Mouse (Mus musculus) heart, adult 18-20 months (tissue): ENCODE data around the gene Phkb. TPM values are rescaled to one million over a fixed set of nuclear protein-coding genes. Genes with fewer than 3 reads are reported as not detected.

Source experiments
- DNase-seq, 2 experiments: peaks; one replicate each; pipeline ENCODE4 v3.0.0; 2021 to 2022; ENCODE audit warnings: mixed read lengths in 1 of 2
- total RNA-seq, 2 experiments: library from RNA; stranded (reverse); gene quantifications; 2 replicates each; pipeline ENCODE4 v1.2.3; 2021

Phkb gene
- total RNA-seq, 2 experiments from 2014 or later = 57.7 to 65.2 TPM

DNA sequence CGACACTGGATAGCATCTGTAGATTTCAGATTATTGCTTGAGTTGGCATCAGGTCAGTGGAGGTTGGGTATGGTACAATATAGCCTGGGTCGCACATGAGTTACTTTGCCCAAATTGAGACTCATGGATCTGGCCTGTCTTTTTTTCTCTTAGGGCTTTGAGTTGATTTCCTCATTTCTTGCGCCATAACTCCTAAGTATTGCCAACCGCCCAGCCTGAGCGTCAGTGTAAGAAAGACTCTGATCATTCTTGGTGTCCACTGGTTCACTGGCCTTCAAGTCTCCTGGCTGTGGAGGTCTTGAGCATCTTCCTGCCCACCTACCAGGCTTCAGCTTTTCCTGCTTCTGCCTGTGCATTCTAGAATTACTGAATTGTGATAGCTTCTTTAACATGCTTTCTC lies 104.1 kb downstream of the Phkb start:
- no peak for DNase-seq

DNA sequence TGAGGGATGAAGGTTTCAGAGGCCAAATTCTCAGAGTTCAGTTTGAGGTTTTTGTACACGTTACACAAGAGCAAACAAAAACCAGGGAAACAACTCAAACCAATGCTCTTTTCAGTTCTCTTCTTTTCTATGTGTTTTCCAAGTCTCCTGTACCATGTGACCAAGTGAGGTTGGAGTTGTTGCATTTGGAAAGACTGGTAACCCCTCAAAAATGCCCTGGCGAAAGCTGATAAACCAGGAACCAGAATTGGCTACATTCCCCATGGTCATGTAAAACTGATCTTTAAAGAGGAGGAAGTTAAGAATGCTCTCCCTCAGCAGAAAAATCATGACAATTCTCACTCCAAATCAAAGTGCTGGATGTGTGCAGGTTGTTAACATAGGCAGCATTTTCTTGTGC lies 117.6 kb downstream of the Phkb start:
- DNase-seq = no peak

DNA sequence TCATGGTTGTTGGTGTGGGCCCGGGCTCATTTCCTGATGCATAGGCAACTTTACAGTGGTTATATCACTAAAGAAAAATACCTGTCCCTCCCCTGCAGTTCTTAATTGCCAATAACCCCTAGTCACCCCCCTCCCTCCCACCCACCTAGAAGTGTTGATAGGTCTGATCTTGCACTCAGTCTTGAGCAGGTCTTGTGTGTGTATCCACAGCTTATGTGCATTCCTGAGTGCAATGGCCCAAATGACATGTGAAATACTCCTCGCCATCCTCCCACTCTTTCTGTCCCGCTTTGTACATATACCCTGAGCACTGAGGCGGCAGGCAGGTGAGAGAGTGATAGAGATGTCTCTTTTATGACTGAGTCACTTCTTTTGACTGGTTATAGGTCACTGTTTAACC lies 119.1 kb downstream of the Phkb start:
- DNase-seq = no peak

DNA sequence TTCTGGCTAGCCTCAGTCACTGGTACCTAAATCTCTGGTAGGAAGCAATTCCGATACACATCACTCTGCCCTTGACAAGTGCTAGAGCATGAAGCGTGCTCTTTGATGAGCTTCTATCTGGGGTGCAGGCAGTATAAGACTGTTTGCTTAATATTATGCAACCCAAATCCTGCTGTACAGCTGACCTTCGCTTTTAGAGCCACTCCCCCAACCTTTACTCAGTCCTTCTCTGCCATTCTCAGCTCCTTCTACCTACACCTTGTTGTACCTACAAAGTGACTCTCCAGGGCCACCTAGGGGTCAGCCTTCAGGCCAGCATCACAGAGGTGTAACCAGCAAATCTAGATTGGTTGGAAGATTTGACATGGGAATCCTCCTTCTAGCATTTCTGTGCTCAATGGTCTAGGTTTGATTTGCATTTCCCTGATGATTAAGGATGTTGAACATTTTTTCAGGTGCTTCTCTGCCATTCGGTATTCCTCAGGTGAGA lies 136.9 kb downstream of the Phkb start:
- no peak for DNase-seq

DNA sequence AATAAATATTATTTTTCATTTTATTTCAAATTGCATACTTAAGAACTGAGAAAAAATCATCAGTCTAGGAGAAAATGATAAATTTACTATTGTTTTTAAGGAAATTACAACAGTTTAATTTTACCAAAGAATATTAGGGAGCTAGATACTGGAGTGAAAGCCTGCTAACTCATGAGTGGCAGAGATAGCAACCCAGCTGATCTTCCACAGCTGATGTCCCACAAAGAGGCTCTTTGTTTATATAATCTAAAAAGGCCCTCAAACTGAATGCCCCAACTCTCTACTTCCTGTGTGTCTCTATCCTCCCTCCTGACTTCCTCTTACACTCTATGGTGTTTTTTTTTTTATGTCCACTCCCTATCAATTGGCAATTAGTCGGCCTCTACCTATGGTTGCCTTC lies 152.2 kb downstream of the Phkb start:
- no peak for DNase-seq

DNA sequence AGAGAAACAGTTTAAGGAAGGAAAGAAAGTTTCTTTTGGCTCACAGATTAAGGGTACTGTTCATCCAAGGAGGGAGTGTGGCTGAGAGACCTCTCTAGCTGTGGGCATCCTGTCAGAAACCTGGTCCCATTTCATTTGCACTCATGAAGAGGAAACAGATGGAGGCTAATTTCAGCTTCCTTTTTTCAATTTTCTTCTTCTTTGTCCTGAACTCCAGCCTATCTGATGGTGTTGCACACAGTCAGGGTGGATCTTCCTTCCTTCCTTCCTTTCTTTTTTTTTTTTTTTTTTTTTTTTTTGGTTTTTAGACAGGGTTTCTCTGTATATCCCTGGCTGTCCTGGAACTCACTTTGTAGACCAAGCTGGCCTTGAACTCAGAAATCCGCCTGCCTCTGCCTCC lies 152.9 kb downstream of the Phkb start:
- no peak for DNase-seq

DNA sequence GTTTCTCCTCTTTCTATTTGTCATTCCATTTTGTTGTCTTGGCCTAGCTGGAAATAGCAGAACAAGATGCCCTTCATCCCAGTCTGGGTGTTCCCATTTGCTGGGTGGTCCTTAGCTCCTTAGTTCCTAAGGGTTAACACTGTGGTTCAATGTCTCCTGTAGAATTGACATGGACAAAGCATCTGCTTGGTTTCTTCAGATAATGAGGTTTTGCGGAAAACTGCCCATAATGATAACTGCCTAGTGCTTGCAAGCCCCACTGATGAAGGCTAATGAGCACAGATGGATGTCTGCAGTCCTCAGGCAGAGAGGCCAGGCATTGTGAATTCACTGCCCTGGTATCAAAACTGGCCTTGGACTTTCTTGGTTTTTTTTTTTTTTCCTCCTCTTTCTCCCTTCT lies 155.2 kb downstream of the Phkb start:
- no peak for DNase-seq

DNA sequence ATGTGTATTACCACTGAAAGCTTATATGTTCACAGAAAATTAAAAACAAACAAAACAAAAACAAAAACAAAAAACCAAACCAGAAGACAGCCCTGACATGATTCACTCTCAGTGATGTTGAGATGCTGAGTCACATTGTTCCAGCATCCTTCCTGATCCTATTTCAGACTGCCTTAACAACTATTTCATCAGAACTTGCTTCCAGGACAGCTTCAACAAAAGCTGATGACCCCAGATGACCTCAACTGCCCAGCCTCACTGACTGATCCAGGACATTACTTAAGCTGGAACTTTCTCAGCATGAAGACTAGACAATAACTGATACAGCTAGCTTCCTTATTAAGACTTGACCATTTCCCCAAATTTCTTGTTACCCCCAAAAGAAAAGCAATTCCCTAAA lies 165.7 kb downstream of the Phkb start:
- DNase-seq = no peak

DNA sequence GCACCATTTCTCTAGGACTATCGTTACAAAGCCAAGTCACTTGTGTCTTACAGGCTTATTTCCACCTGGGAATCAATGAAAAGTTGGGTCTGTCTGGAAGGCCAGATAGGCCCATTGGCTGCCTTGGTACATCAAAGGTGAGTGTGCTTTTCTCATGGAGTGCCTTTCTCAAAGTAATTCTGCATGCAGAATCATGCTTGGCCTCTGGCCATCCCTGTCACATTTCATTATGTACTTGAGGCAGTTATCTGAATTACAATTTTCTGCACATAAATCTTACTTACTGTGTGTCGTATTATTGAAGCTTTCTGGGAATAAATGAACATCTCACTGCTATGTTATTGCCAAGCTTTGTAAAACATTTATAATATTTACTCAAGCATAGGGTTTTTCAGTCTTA lies 176.0 kb downstream of the Phkb start:
- no peak for DNase-seq

DNA sequence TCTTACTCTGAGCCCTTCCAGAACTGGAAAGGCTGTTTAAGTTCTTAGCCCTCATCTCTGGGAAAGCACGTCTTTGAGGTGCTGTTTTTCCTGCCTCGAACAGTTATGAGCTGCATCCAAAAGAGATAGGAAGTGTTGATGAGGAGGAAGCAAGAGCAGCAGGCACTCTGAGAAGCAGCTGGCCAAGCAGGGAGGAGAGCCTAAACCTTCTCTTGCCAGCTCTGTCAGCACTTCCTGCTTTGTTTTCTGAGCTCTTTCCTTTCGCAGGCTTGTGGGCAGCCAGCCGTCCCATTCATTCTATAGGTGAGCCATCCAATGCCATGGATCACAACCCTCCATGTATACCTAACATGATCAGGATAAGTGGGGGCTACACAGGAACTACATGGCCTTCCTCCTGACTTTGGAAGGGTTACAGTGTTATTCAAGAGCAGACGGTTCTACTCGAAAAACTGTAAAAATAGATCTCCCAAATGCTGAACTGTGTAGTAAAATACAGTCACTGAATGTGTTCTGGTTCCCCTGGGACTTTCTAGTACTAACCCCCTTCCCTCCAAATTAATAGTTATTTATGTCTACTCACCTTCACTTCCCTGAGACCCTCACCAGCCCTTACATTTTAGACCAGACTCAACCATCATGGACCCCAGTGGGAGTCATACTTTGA lies 188.0 kb downstream of the Phkb start:
- DNase-seq = peak in 1 of 2 experiments; percentile 11

DNA sequence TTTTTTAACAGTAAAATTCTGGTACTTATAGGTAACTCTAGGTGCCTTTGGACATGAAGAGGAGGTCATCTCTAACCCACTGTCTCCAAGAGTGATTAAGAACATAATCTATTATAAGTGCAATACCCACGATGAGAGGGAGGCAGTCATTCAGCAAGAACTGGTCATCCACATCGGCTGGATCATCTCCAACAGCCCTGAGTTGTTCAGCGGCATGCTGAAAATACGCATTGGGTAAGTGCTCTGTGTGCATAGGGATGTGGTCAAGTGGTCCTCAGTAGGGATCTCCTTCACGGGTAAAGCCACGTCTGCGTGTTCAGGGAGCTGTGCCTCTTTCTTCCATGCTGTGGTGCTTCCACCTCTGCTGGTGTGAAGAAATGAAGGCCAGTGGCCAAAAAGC lies 188.7 kb downstream of the Phkb start:
- DNase-seq = no peak

DNA sequence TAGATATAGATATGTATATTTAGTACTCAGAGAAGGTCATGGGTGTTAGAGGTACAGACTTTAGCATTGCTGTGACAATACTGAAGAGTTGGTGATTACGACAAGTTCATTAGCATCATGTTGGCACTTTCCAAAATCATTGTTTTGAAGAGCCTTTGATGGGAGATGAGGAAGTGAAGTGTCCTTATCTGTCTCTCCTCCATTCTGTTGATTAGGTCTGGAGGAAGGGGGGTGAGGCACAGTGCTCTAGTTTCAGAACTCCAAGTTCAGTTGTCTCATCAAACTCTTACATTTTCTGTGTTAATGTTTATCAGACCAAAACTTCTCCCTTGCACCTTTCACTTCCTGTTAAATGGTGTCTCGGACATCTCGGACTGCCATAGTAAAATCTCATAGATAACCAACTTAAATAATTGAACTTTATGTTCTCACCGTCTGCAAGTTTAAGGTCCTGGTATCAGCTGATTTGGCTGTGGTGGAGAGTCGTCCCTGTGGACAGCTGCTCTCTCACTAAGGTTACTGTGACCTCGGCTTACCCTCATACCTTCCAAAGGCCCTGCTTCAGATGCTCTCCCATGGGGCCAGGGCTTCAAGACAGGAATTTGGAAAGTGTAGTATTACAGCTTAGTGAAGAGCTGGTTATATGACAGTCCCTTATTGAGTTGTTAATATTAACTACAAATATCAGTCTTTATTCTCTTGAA lies 194.1 kb downstream of the Phkb start:
- no peak for DNase-seq

DNA sequence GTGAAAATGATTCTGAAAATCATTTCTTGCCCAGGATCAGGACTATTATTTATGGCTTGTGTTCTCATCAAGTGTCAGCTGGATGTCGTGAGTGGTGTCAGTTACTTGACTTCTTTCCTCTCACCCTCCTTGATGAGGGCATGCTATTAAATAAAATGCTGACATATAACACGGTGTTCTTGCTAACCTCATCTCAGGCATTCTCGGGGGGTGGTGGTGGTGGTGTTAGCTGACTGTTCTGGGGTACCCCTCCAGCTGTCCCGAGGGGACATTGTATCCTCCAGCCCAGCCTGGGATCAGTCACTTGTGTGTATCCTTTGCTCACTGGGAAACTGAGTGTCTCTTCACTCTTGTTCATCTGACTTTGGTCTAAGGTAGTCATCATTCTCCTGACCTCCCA lies 194.6 kb downstream of the Phkb start:
- no peak for DNase-seq

DNA sequence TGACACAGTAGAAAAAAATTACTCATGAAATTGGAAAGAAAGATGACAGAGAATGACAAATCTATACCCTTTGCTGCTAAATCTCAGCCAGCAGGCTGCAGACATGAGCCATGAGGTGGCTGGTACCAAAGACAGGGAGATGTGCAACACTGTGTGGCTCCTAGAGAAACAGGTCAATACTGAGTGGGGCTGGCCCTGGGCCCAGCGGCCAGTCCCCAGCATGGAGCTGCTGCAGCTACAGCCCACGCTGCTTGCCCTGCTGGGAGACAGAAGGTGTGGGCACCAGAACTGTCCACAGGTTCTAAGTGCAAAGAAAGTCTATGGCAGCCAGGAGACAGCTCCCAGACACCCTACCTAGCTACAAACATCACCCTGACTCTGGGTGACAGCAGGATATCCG lies 197.7 kb downstream of the Phkb start:
- DNase-seq = no peak

DNA sequence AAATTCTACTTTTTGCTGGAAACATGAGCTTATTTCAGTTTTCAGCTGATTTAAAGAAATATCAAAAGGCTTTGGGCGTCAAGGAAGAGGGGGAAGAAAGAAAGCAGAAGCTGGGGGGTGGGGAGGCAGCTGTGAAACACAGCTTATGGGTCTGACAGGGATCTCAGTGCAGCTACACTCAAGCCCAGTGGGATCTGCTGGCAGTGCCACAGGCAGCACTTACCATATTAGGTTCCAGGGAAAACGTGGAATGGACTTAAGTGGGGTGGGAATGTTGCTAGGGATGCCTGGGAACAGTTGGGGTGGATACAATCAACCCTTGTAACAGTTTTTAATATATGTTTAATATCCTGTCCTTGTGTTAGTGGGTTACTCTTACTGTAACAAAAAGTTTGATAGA lies 201.3 kb downstream of the Phkb start:
- no peak for DNase-seq

DNA sequence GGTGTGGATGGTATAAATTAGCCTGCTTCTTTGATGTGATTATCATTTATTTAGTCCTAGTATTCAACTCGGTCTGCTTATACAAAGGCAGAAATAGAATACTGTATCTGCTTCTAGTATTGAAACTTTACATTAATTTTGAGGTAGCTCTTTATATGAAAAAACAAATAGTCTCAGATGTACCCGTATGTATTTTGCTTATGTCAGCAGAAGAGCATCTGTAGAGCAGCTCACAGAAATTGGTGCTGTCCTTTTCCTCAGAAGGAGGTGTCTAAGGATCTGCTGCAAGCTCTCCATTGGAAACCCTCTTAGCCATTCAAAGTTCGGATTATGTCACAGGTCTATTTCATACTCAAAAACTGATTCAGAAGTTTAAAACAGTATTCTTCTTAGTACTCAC lies 210.1 kb downstream of the Phkb start:
- DNase-seq = no peak

DNA sequence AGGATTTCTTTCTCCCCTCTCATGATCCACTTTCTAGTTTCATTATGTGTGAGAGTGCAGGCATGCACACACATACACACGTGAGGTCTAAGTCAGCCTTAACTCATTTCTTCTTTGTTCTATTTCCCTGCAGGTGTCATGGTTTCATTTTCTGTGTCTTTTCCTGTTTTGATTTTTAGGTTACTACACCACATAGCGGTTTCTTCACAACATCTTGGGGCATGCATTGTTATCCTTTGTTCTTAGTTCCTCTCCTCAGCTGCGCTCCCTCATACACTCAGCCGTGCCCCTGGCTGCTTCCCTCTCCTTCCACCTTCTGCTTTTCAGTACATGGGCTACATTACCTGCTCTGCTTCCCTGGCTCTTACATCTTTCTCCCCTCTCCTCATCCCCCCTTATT lies 211.2 kb downstream of the Phkb start:
- DNase-seq = no peak

DNA sequence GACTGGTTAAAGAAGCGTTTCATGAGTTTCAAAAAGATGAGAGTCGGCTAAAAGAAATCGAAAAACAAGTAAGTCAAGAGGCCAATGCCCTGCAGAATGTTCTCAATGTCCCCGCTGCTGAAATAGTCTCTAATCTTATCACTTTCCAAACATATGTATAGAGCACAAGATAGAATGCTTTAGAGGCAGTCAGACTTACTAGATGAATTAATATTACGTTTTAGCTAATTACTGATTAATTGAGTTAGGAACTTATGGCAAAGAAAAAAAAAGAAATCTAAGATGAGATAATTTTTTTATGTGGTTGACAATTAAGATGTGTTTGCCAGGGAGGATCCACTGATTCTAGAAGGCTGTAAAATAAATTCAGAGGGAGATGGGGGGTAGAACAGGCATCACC lies 217.9 kb downstream of the Phkb start:
- DNase-seq = no peak

DNA sequence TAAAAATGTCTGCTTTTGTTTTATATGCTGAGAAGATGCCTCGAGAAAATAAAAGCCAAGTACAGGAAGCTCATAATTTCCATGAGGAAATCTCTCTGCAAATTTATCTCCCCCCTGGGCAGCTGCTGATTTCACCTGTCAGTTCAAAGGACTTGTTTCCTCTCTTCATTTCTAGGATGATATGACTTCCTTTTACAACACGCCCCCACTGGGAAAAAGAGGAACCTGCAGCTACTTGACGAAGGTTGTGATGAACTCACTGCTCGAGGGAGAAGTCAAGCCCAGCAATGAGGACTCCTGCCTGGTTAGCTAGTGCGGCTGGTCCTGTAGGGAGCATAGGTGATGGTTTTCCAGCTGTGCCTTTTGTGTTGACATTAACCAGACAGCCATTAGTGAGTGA lies 218.4 kb downstream of the Phkb start:
- DNase-seq = no peak

DNA sequence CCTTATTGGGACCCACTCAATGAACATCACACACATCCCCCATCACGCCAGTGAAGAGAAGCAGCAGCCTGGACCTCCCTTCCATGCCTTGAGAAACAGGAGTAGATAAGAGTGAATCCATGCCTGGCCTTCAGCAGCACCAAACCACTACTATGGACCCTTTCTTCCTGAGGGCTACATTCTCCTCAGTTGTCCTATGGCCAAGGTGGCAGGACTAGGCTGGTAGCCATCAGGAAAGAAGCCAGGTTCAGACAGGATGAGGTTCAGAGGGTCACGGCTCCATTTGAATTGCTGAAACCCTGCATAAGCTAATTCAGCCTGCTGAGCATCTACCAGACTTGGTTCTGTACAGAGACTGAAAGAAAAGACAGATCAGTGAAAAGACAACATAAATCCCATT lies 222.7 kb downstream of the Phkb start:
- DNase-seq = no peak

DNA sequence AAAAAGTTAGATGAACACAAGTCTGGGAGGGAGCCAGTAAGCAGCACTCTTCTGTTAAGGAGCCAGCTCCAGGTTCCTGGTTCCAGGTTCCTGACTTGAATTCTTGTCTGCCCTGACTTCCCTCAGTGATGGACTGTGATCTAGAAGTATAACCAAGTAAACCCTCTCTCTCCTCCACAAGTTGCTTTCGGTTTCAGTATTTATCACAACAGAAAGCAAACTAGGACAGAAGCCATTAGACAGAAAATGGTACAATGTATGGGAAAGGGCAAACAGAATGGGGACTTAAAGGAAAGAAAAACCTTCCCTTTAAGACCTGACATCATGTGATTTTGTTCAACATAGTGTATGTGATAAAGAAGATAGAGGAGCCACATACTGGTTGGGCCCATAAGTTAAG lies 238.7 kb downstream of the Phkb start:
- no peak for DNase-seq

DNA sequence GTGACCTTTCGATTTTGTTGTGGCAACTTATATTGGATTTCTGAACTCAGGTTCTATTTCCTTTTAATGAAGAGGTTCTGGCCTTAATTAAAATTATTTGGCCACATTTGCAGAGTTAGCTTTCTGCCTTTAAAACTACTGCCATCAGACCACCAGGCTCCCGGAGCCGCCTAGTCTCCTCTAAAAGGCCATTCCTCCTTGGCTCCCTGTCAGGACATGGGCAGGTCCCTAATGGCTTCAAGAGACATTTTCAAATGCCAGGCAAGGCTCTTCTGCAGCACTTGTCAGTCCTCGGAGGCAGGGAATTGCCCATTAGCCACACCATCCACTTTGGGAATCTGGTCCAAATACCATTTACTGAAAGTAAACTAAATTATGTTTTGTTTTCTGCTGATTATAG lies 242.6 kb downstream of the Phkb start:
- DNase-seq = peak; percentile 14 to 39

DNA sequence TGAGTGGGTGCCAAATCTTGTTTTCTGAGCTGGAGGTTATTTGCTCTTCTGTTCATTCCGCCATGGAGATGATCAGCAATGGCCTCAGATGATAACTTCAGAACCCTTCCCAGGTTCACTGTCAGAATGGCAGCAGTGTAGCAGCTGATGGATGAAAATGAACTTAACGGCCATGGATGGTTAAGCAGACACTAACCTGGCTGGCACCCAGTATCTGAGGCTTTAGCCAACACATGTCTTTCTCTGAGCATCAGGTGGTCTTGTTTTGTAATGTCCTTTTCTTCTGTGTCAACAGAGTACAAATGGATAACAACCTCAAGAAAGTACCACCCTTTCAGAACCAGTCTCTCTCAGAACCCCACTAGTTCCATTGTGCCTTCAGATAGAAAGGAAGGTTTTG lies 246.0 kb downstream of the Phkb start:
- no peak for DNase-seq

DNA sequence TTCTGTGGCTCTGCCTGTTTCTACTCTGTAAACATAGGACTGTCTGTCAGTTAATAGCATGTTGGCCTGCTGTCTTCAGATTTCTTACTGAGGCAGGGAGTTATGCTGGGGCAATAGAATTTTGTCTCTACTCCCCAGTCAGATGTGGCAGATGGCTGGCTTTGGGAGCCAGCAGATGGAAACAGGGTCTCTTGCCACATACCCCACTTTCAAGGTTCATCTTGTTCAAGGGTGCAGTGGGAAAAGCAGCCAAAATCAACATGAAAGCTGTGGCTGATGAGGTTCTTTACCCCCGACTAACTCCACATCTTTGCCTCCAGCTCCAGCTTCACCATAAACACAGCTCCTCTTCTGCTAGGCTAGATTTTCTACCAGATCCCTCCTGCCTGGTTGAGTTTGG lies 246.7 kb downstream of the Phkb start:
- DNase-seq = no peak
